Mouse (Mus musculus): Measurements from ENCODE around the gene Myom3. TPM values are rescaled to one million over a fixed set of nuclear protein-coding genes. Genes with fewer than 3 reads are reported as not detected.

Gene Myom3
- polyA plus RNA-seq, 2 experiments from 2014 or later = not detected

- peak; percentile 28 for ATAC-seq
Observed at GRCm38 (mm10) chr4:135856223-135857091, 96.9 kb downstream of the Myom3 start.

GRCm38 (mm10) chr4:135857597-135858186 lies 98.2 kb downstream of the Myom3 start:
- no peak for ATAC-seq

Other genes starting within 250 kb of the Myom3 start
- gene Grhl3, start 186.1 kb upstream of the Myom3 start, polyA plus RNA-seq (2017; shearing (Covaris generic)) = not detected
- gene Ifnlr1, start 73.4 kb upstream of the Myom3 start, polyA plus RNA-seq (2017; shearing (Covaris generic)) = not detected
- not detected for gene Il22ra1, start 31.5 kb upstream of the Myom3 start, polyA plus RNA-seq (2017; shearing (Covaris generic))
- 100 to 1,000 TPM; 195 to 208 TPM for gene Srsf10, start 96.0 kb downstream of the Myom3 start, polyA plus RNA-seq (2017; shearing (Covaris generic))
- 100 to 1,000 TPM; 206 to 221 TPM for gene Pnrc2, start 114.1 kb downstream of the Myom3 start, polyA plus RNA-seq (2017; shearing (Covaris generic))
- gene Cnr2, start 135.7 kb downstream of the Myom3 start, polyA plus RNA-seq (2017; shearing (Covaris generic)) = 10 to 100 TPM in 1 of 2 experiments, 1 to 10 TPM in 1; 7.5 to 17.0 TPM
- 10 to 100 TPM; 83.9 to 95.9 TPM for gene Fuca1, start 161.0 kb downstream of the Myom3 start, polyA plus RNA-seq (2017; shearing (Covaris generic))
- 100 to 1,000 TPM in 1 of 2 experiments, 10 to 100 TPM in 1; 73.7 to 104 TPM for gene Hmgcl, start 186.7 kb downstream of the Myom3 start, polyA plus RNA-seq (2017; shearing (Covaris generic))
- gene Gale, start 204.0 kb downstream of the Myom3 start, polyA plus RNA-seq (2017; shearing (Covaris generic)) = 10 to 100 TPM; 16.2 to 24.8 TPM
- gene Lypla2, start 212.9 kb downstream of the Myom3 start, polyA plus RNA-seq (2017; shearing (Covaris generic)) = 10 to 100 TPM; 63.0 to 72.0 TPM
- 1 to 10 TPM; 9.3 to 9.7 TPM for gene Pithd1, start 227.5 kb downstream of the Myom3 start, polyA plus RNA-seq (2017; shearing (Covaris generic))